Mouse (Mus musculus) leukemia stem cell, adult 10-12 weeks (primary cell): Measurements from ENCODE around the gene Olfr560. TPM values are rescaled to one million over a fixed set of nuclear protein-coding genes. Genes with fewer than 3 reads are reported as not detected.

ENCODE experiments used
- polyA plus RNA-seq: library from polyadenylated mRNA; stranded (reverse); fragments of >175 nt; gene quantifications from 2 replicates; pipeline ENCODE4 v1.2.3, GENCODE M21; 2012; ENCODE audit warnings: low replicate concordance

Olfr560 gene
- not detected in 2 replicates for polyA plus RNA-seq

DNA sequence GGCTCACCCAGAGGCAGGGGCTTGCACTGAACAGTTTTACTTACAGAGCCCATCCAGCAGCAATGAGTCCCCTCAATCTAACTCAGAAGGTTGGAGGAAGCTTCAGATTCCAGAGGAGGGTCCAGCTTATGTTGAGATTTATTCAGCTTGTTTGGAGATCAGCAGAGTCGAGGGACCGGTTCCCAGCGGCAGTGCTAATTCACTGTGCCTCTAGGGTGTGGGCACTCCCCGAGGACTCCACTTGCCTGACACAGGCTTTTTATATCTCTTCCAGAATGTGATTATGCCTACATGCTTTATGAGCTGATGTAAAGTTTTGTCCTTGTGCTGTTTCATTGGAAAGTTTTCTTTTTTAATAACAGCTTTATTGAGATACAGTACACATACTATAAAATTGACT, at the start of gene Olfr560, which contains the start of gene Olfr78:
Olfr560 (minus strand) TSS at position 101 of the 400 bp plus-strand sequence.
Olfr78 (minus strand) TSS at position 206 of the 400 bp plus-strand sequence.

DNA sequence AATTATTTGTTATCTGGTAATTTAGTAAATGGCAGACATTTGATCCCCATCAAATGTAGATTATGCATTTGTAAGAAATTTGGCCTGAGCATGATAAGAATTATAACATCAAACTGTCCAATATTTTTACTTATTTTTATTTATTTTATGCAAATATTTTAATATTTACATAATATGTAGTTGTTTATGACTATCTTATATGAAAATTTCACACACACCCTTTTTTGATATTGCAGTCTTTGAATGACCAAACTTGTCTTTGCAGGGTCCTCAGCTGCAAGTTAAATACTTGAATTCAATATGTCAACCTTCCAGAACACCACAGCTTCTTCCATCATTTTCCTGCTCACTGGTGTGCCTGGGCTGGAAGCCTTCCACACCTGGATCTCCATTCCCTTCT, 44.0 kb upstream of the Olfr560 start, which contains the start of gene Olfr564:
Olfr564 (plus strand) TSS at position 301 of the 400 bp plus-strand sequence.

DNA sequence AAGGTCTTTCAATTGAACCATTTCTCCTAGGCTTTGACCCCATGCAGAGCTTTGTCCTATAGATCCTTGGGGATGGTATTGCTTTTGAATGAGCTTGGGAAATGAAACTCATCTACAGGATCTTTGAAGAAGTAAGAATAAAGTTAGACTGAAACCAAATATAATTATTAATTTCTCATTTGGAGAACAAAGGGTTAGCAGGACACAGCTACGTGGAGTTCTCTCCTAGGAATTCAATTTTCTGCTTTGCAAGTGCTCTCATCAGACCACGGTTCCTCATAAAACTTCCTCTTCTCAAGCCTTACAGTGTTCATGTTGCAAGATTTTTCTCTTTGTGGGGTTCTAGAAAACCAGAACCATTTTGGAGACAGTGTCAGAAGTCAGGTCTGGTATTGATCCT, 11.8 kb upstream of the Olfr560 start, which contains the start of gene Olfr561:
Olfr561 (plus strand) TSS at position 301 of the 400 bp plus-strand sequence.

DNA sequence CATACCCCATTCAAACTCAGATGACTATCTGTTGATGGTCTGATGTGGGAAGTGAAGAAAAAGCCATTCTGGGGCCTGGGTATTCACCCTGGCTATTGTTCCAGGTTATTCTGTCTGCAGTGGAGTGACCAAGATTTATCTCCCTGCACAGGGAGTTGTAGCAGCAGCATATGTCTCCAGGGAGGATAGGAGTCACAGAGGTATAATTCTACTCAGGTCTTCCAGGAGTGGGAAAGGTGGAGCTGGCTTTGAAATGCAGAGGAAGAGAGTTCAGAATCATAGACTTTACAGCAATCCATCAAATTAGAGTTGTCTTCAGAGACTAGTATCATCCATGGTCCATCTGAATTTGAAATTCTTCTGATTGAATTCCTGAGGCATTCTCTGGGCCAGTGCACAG, 31.8 kb downstream of the Olfr560 start, which contains the start of gene Olfr559:
Olfr559 (minus strand) TSS at position 101 of the 400 bp plus-strand sequence.

DNA sequence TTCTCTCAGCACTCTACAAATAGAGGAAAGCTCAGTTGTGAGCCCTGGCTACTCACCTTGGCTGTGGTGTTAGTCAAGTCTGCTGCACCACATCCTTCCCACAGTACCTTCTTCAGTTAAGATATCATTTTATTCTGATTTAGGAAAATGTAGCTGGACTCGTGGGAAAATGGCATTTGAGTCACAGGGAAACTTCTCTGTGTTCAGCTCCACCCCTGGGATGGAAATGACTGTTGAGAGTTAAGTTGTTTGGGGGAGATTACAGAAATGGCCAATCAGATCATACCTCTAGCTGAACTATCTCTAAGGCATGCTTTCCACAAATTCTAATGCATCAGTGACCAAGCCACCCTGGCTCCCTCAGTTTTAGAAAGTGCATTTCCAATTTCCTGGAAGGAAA, 40.2 kb downstream of the Olfr560 start, which contains the start of gene Olfr33:
Olfr33 (minus strand) TSS at position 101 of the 400 bp plus-strand sequence.

DNA sequence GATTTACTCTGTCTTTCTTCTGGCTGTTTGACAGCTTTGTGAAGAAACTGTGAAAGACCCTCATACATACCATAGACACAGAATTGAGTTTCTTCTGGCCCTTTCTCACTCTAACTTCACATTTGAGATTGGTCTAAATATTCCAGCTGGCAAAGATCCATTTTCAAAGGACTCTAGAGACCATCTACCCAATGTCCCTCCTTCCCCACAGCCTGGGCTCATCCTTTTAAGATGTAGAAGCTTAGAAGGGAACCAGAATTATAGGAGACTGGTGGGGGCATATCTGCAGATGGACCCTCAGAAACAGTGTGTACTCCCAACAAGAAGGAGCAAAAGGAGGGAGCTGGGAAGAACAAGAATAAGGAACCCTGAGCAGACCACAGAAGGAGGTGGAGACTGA, 57.3 kb downstream of the Olfr560 start, which contains the start of gene Olfr558:
Olfr558 (plus strand) TSS at position 301 of the 400 bp plus-strand sequence.

Other genes starting within 250 kb of the Olfr560 start
- gene Olfr547, start 224.6 kb downstream of the Olfr560 start, polyA plus RNA-seq, result not detected in 2 replicates
- gene Olfr548-ps1, start 218.5 kb downstream of the Olfr560 start, polyA plus RNA-seq, result not detected in 2 replicates
- gene Olfr549, start 209.5 kb downstream of the Olfr560 start, polyA plus RNA-seq, result not detected in 2 replicates
- gene Trim21, start 193.9 kb downstream of the Olfr560 start, polyA plus RNA-seq, result 2.1 and 6.2 TPM in 2 replicates
- not detected in 2 replicates for gene Olfr550, start 187.9 kb downstream of the Olfr560 start, polyA plus RNA-seq
- gene Olfr551, start 167.5 kb downstream of the Olfr560 start, polyA plus RNA-seq, result not detected in 2 replicates
- 0.06 TPM in 1 of 2 replicates, not detected in the other for gene Olfr552, start 161.6 kb downstream of the Olfr560 start, polyA plus RNA-seq
- gene Olfr553, start 141.1 kb downstream of the Olfr560 start, polyA plus RNA-seq, result 0.37 TPM in 1 of 2 replicates, not detected in the other
- 0.07 TPM in 1 of 2 replicates, not detected in the other for gene Olfr554, start 120.9 kb downstream of the Olfr560 start, polyA plus RNA-seq
- not detected in 2 replicates for gene Olfr555, start 100.5 kb downstream of the Olfr560 start, polyA plus RNA-seq
- not detected in 2 replicates for gene Olfr556, start 94.5 kb downstream of the Olfr560 start, polyA plus RNA-seq
- gene Trim68, start 72.0 kb downstream of the Olfr560 start, polyA plus RNA-seq, result 0.35 and 1.2 TPM in 2 replicates
- gene Olfr557, start 63.5 kb downstream of the Olfr560 start, polyA plus RNA-seq, result not detected in 2 replicates
- not detected in 2 replicates for gene Olfr558, start 57.2 kb downstream of the Olfr560 start, polyA plus RNA-seq
- gene Olfr33, start 40.3 kb downstream of the Olfr560 start, polyA plus RNA-seq, result not detected in 2 replicates
- not detected in 2 replicates for gene Olfr559, start 31.9 kb downstream of the Olfr560 start, polyA plus RNA-seq
- gene Olfr78, start 105 bp upstream of the Olfr560 start, polyA plus RNA-seq, result not detected in 2 replicates
- not detected in 2 replicates for gene Olfr561, start 11.9 kb upstream of the Olfr560 start, polyA plus RNA-seq
- not detected in 2 replicates for gene Olfr564, start 44.1 kb upstream of the Olfr560 start, polyA plus RNA-seq
- gene Olfr566, start 99.4 kb upstream of the Olfr560 start, polyA plus RNA-seq, result not detected in 2 replicates
- not detected in 2 replicates for gene Olfr568, start 117.8 kb upstream of the Olfr560 start, polyA plus RNA-seq
- not detected in 2 replicates for gene Olfr569, start 131.5 kb upstream of the Olfr560 start, polyA plus RNA-seq
- gene Olfr570, start 135.2 kb upstream of the Olfr560 start, polyA plus RNA-seq, result not detected in 2 replicates
- gene Olfr571, start 158.2 kb upstream of the Olfr560 start, polyA plus RNA-seq, result not detected in 2 replicates
- not detected in 2 replicates for gene Olfr572, start 165.0 kb upstream of the Olfr560 start, polyA plus RNA-seq
- gene Olfr573-ps1, start 183.2 kb upstream of the Olfr560 start, polyA plus RNA-seq, result 0.21 TPM in 1 of 2 replicates, not detected in the other
- gene Olfr574, start 189.1 kb upstream of the Olfr560 start, polyA plus RNA-seq, result not detected in 2 replicates
- not detected in 2 replicates for gene Olfr575, start 199.4 kb upstream of the Olfr560 start, polyA plus RNA-seq
- not detected in 2 replicates for gene Olfr576, start 203.3 kb upstream of the Olfr560 start, polyA plus RNA-seq
- not detected in 2 replicates for gene Olfr577, start 216.6 kb upstream of the Olfr560 start, polyA plus RNA-seq
- gene Olfr578, start 230.0 kb upstream of the Olfr560 start, polyA plus RNA-seq, result not detected in 2 replicates